Mouse (Mus musculus): ENCODE measurements around the gene Tmem117.

Tmem117 gene

GRCm38 (mm10) chr15:94628830-94629601, at the start of gene Tmem117:
TSS of gene Tmem117 (plus strand) at chr15:94629232.
- DNase-seq = peak; percentile 73

- DNase-seq = peak; percentile 40
These were observed 46.9 kb upstream of the Tmem117 start for GRCm38 (mm10) chr15:94582000-94582593.

GRCm38 (mm10) chr15:94583153-94583552, 45.9 kb upstream of the Tmem117 start:
- DNase-seq = no peak

- no peak for DNase-seq
These were observed 44.3 kb upstream of the Tmem117 start for GRCm38 (mm10) chr15:94584738-94585137.

GRCm38 (mm10) chr15:94587826-94588715, 41.0 kb upstream of the Tmem117 start:
- DNase-seq = no peak

- peak; percentile 98 for DNase-seq
These were observed 39.6 kb upstream of the Tmem117 start, which contains the start of gene Twf1 for GRCm38 (mm10) chr15:94589219-94590075. TSS of gene Twf1 (minus strand) at chr15:94589889.

- DNase-seq = no peak
These were observed 38.9 kb upstream of the Tmem117 start for GRCm38 (mm10) chr15:94590083-94590482.

GRCm38 (mm10) chr15:94591356-94591755, 37.7 kb upstream of the Tmem117 start:
- no peak for DNase-seq

- DNase-seq = peak; percentile 40
These were observed 35.4 kb upstream of the Tmem117 start for GRCm38 (mm10) chr15:94593586-94593985.

- no peak for DNase-seq
These were observed 28.8 kb upstream of the Tmem117 start for GRCm38 (mm10) chr15:94600145-94600707.

GRCm38 (mm10) chr15:94601339-94601738, 27.7 kb upstream of the Tmem117 start:
- peak; percentile 65 for DNase-seq

GRCm38 (mm10) chr15:94602441-94602840, 26.6 kb upstream of the Tmem117 start:
- DNase-seq = no peak

GRCm38 (mm10) chr15:94607768-94608167, 21.3 kb upstream of the Tmem117 start:
- DNase-seq = no peak

- DNase-seq = no peak
These were observed 13.0 kb upstream of the Tmem117 start for GRCm38 (mm10) chr15:94616036-94616435.

GRCm38 (mm10) chr15:94620909-94621308, 8.1 kb upstream of the Tmem117 start:
- DNase-seq = no peak

GRCm38 (mm10) chr15:94628463-94628829, 586 bp upstream of the Tmem117 start:
- DNase-seq = no peak

GRCm38 (mm10) chr15:94630553-94630952, 1.5 kb downstream of the Tmem117 start:
- no peak for DNase-seq

GRCm38 (mm10) chr15:94634524-94634923, 5.5 kb downstream of the Tmem117 start:
- no peak for DNase-seq

GRCm38 (mm10) chr15:94638207-94638606, 9.2 kb downstream of the Tmem117 start:
- DNase-seq = no peak

- DNase-seq = peak; percentile 26
These were observed 10.1 kb downstream of the Tmem117 start for GRCm38 (mm10) chr15:94639126-94639525.

- no peak for DNase-seq
These were observed 17.0 kb downstream of the Tmem117 start for GRCm38 (mm10) chr15:94646012-94646411.

- DNase-seq = no peak
These were observed 19.4 kb downstream of the Tmem117 start for GRCm38 (mm10) chr15:94648430-94648829.
